Mouse (Mus musculus) neural tube, embryonic 11.5 days (tissue): Measurements from ENCODE around the gene Ass1. TPM values are rescaled to one million over a fixed set of nuclear protein-coding genes. Genes with fewer than 3 reads are reported as not detected.

ENCODE experiments used
- ATAC-seq: fragments of 200-750 bp; cut with Nextera tagmentation; 2 replicates; pipeline ENCODE4 v1.8.0; 2017; ENCODE audit warnings: moderate number of reproducible peaks, mild to moderate bottlenecking, moderate TSS enrichment, moderate library complexity; ENCODE audit not compliant: insufficient read depth, low FRiP score, low TSS enrichment
- DNase-seq: peaks from one replicate; pipeline ENCODE4 v3.0.0-alpha.2; 2015; ENCODE audit warnings: low spot score
- H3K27ac ChIP-seq: fragments of 300-500 bp; sonication (generic); 2 replicates; pipeline ENCODE4 v1.5.1; 2014; ENCODE audit warnings: low read depth, mild to moderate bottlenecking, low read length
- H3K27me3 ChIP-seq: fragments of 300-500 bp; sonication (generic); 2 replicates; pipeline ENCODE4 v1.6.1; 2014; ENCODE audit warnings: mild to moderate bottlenecking, low read length, mixed read lengths; ENCODE audit not compliant: control insufficient read depth, insufficient read depth
- H3K36me3 ChIP-seq: fragments of 300-500 bp; sonication (generic); 2 replicates; pipeline ENCODE4 v1.6.1; 2014; ENCODE audit warnings: mild to moderate bottlenecking, low read length, moderate library complexity, mixed read lengths; ENCODE audit not compliant: control insufficient read depth, insufficient read depth
- H3K4me1 ChIP-seq: fragments of 300-500 bp; sonication (generic); 2 replicates; pipeline ENCODE4 v1.6.1; 2014; ENCODE audit warnings: low read length, mixed read lengths; ENCODE audit not compliant: control insufficient read depth, insufficient read depth
- H3K4me2 ChIP-seq: fragments of 300-500 bp; sonication (generic); 2 replicates; pipeline ENCODE4 v1.6.1; 2014; ENCODE audit warnings: low read depth, mild to moderate bottlenecking, moderate library complexity
- H3K4me3 ChIP-seq: fragments of 300-500 bp; sonication (generic); 2 replicates; pipeline ENCODE4 v1.5.1; 2014; ENCODE audit warnings: low read depth, low read length
- H3K9ac ChIP-seq: fragments of 300-500 bp; sonication (generic); 2 replicates; pipeline ENCODE4 v1.6.1; 2014; ENCODE audit warnings: mild to moderate bottlenecking, low read length
- H3K9me3 ChIP-seq: fragments of 300-500 bp; sonication (generic); 2 replicates; pipeline ENCODE4 v1.6.1; 2016; ENCODE audit warnings: low read length; ENCODE audit not compliant: control insufficient read depth
- WGBS: fragments of 180-500 bp; shearing (Covaris S2); extraction: QIAGEN DNeasy Blood & Tissue Kit; methylation state at CpG from one replicate; pipeline ENCODE4 v1.1.7; 2014; 5-methylcytosine and 5-hydroxymethylcytosine counted together
- polyA plus RNA-seq: library from polyadenylated mRNA; unstranded; fragments of >200 nt; fragmentation: Nextera tagmentation; extraction: Ambion mirVana; gene quantifications from 2 replicates; pipeline ENCODE4 v1.2.1, GENCODE M21; 2014

Ass1 gene
- polyA plus RNA-seq, 1 experiment from 2014 or later = 34.5 TPM

DNA sequence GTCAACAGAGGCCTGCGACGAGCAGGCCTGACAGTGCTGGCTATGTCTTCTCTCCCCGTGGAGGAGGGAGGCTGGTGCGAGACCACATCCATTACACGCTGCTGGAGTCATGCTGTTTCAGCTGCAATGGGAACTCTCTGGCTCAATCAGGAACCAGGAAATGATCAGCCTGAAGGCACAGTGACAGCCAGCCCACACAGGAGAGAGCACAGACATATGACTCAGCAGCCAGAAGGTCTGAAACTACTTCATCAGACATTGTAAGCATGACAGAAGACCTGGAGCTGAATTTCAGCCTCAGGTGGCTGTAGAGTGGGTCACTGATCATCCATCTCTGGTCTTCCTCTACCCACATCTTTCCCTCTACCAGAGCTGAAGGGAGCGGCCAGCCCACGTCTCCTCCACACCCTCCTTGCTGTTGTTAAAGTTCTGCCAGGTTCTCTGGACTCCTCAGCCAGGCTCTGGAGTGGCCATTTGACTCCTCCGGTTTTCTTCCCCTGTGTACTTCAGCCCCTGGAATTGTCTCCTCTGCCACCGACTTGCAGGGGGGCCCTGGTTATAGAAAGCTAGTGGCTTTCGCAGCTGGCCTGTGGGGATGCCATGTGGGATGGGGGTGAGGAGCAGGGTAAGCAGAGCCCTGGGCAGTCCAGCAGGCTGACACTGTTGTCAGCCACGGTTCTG, 27.4 kb upstream of the Ass1 start:
- Histone ChIP-seq H3K4me3 (no peak overlapping the region), H3K9ac (no peak overlapping the region), H3K27me3 (no peaks in the 10 kb centered on the region), H3K9me3 (no peaks in the 10 kb centered on the region), H3K4me2 (no peak overlapping the region), H3K36me3 (no peaks in the 10 kb centered on the region), H3K4me1 (no peaks in the 10 kb centered on the region), H3K27ac (no peak overlapping the region)
- WGBS = 56% methylated on average over 11 of the region's 11 CpGs
- DNase-seq (no peak), ATAC-seq (no peak)

DNA sequence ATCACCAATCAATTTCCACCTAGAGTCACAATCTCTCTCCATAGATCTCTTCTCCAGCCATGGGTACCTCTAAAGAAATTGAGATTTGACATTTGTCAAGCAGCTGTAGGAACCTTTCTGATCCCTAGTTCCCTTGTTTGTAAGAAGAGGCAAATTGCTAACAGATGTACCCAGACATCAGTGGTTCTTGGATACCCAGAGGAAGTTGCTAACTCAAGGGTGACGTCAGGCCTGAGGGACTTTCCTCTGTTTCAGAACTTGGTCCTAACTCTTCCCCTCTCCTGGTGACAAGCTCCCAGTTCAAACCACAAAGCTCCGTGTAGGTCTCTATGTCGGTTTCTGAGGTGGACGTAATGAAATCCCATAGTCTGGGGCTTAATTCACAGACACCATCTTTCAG, 24.0 kb upstream of the Ass1 start:
- Histone ChIP-seq H3K9me3 (no peaks in the 10 kb centered on the region), H3K4me3 (no peak overlapping the region), H3K4me2 (no peak overlapping the region), H3K9ac (no peak overlapping the region), H3K27ac (no peak overlapping the region), H3K4me1 (peaks cover 13% of the 10 kb centered on the region), H3K27me3 (no peaks in the 10 kb centered on the region), H3K36me3 (no peaks in the 10 kb centered on the region)
- ATAC-seq (no peak), DNase-seq (no peak)
- WGBS = 75% methylated on average over 4 of the region's 4 CpGs

DNA sequence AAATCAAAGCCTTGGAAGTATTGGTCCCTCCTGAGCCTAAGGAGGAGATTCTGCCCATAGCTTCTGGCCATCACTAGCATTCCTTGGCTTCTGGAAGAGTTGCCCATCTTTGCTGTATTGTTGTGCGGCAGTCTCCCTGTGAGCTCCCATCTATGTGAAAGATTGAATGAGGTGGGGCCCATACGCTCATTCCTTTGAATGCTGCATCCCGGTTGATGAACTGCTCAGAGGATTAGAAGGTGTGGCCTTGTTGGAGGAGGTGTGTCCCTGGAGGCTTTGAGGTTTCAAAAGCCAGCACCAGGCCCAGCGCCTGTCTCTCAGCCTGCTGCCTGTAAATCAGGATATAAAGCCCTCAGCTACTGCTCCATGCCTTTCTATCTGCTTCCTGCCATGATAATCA, 23.6 kb upstream of the Ass1 start:
- Histone ChIP-seq H3K27me3 (no peaks in the 10 kb centered on the region), H3K9ac (no peak overlapping the region), H3K9me3 (no peaks in the 10 kb centered on the region), H3K27ac (no peak overlapping the region), H3K36me3 (no peaks in the 10 kb centered on the region), H3K4me3 (no peak overlapping the region), H3K4me1 (peaks cover 13% of the 10 kb centered on the region), H3K4me2 (no peak overlapping the region)
- ATAC-seq (no peak), DNase-seq (no peak)
- WGBS = 57% methylated on average over 4 of the region's 4 CpGs

DNA sequence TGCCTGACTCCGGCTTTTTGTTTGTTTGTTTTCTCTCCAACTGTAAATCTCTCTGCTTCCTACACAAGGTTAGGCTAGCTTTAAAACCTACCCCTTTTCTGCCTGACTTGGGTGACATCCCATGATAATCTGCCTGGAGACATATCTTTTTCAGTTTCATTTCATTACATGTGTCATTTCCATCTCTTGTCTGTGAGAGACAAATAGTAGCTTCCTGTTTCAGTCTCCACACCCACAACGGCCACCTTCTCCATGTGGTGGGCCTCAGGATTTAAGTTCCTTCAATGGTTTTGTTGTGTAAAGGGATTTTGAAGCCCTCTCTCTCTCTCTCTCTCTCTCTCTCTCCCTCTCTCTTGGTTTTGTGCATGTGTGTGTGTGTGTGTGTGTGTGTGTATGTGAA, 22.5 kb upstream of the Ass1 start:
- peaks cover 13% of the 10 kb centered on the region for H3K4me1 ChIP-seq
- no peak overlapping the region for H3K9ac ChIP-seq
- ATAC-seq (no peak), DNase-seq (no peak)
- H3K4me3 ChIP-seq = no peak overlapping the region
- no peaks in the 10 kb centered on the region for H3K27me3 ChIP-seq
- H3K27ac ChIP-seq = no peak overlapping the region
- 87% methylated on average over 2 of the region's 2 CpGs for WGBS
- H3K9me3 ChIP-seq = no peaks in the 10 kb centered on the region
- no peak overlapping the region for H3K4me2 ChIP-seq
- H3K36me3 ChIP-seq = no peaks in the 10 kb centered on the region

DNA sequence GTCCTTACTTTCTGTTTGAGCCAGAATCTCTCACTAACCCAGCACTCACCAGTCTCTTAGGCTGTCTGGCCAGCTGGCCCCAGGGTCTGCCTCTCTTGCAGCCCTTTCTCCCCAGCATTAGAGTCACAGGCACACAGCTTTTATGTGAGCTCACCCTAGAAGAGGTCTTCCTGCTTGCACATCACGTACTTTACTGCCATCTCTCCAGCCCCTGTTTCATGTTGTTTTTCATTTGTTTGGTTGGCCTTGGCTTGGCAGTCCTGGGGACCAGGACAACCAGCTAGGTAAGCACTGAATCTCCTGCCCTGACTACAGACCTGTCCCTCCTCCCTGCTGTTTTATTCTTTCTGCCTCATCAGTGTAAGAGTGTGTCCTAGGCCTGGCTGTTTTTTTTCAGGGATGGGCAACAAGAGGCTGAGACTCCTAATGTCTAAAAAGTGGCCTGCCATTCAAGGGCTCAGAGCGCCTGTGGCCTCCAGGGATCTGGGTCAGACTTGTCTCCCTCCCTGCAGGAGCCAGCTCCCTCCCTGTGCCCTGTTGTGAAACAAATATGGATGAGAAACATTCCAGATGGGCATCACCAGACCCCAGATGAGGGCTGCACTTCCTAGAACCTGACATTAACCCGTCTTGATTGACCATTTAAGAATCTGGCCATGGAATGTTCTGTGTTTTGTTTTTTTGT, 21.1 kb upstream of the Ass1 start:
- H3K4me2 ChIP-seq = no peak overlapping the region
- no peak overlapping the region for H3K4me3 ChIP-seq
- peaks cover 13% of the 10 kb centered on the region for H3K4me1 ChIP-seq
- no peak overlapping the region; the same call in 1 of the 2 replicates for H3K27ac ChIP-seq
- WGBS = 43% methylated on average over 3 of the region's 3 CpGs
- DNase-seq = no peak
- no peaks in the 10 kb centered on the region for H3K9me3 ChIP-seq
- H3K9ac ChIP-seq = no peak overlapping the region; the same call in 1 of the 2 replicates
- no peaks in the 10 kb centered on the region for H3K27me3 ChIP-seq
- H3K36me3 ChIP-seq = no peaks in the 10 kb centered on the region
- no peak for ATAC-seq

DNA sequence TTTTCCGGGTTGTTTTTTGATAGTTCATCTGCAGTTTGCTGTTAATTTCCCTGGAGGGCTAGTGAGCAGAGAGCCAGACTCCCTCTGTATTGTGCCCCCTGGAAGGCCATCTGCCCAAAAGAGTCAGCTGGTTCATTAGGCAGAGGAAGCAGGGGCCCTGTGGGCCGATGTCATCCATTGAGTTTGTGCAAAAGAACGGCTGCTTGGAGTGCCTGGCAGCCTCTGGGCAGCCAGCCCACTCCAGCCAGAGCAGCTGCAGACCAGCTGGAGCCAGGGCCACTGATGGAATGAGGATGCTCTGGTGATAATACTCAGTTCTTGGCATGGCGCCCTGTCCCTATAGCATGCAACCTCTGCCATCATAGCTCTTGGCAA, 20.6 kb upstream of the Ass1 start:
- Histone ChIP-seq H3K9me3 (no peaks in the 10 kb centered on the region), H3K4me3 (no peak overlapping the region), H3K27me3 (no peaks in the 10 kb centered on the region), H3K36me3 (no peaks in the 10 kb centered on the region), H3K27ac (no peak overlapping the region), H3K4me1 (peaks cover 13% of the 10 kb centered on the region), H3K9ac (no peak overlapping the region), H3K4me2 (no peak overlapping the region)
- ATAC-seq (peak; percentile 63; the same call in 1 of the 2 replicates), DNase-seq (peak; percentile 66)
- WGBS = 43% methylated on average over 4 of the region's 4 CpGs

DNA sequence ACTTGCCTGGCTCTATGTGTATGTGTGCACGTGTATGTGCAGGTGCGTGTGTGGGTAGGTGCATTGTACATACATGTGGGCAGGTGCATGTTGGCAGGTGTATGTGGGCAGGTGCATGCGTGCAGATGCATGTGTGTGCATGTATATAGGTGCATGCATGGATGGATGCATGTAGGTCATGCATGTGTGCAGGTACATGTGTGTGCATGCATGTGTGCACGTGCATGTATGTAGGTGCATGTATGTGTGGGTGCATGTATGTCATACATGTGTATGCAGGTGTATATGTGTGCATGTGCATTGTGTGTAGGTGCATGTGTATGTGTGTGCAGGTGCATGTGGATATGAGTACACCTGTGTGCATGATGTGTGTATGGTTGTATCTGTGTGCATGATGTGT, 20.1 kb upstream of the Ass1 start:
- H3K4me2 ChIP-seq = no peak overlapping the region
- no peaks in the 10 kb centered on the region for H3K9me3 ChIP-seq
- no peak overlapping the region for H3K27ac ChIP-seq
- DNase-seq (no peak), ATAC-seq (no peak)
- WGBS = 93% methylated on average over 4 of the region's 4 CpGs
- H3K27me3 ChIP-seq = no peaks in the 10 kb centered on the region
- no peaks in the 10 kb centered on the region for H3K36me3 ChIP-seq
- H3K9ac ChIP-seq = no peak overlapping the region
- peaks cover 13% of the 10 kb centered on the region for H3K4me1 ChIP-seq
- no peak overlapping the region for H3K4me3 ChIP-seq

DNA sequence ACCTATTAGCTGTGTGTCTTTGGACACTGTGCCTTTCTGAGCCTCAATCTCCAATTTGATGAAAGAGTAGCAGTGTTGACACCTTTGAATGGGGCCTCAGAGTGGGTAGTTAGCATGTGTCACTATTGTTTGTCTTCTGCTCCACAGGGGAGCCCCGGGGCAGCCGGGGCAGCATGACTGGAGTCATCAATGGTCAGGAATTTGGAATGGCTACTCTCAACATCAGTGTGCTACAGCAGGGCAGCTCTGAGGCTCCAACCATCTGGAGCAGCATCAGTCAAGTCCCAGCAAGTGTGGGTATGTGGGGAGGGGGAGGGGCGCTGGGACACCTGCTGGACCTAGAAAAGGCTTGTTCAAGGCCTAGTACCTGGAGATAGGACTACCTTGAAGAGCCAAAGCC, 19.3 kb upstream of the Ass1 start:
- no peak overlapping the region for H3K4me3 ChIP-seq
- H3K27me3 ChIP-seq = no peaks in the 10 kb centered on the region
- H3K36me3 ChIP-seq = no peaks in the 10 kb centered on the region
- peaks cover 13% of the 10 kb centered on the region for H3K4me1 ChIP-seq
- H3K9ac ChIP-seq = no peak overlapping the region
- 22% methylated on average over 3 of the region's 3 CpGs for WGBS
- H3K9me3 ChIP-seq = no peaks in the 10 kb centered on the region
- DNase-seq (no peak), ATAC-seq (no peak)
- H3K4me2 ChIP-seq = no peak overlapping the region
- no peak overlapping the region for H3K27ac ChIP-seq

DNA sequence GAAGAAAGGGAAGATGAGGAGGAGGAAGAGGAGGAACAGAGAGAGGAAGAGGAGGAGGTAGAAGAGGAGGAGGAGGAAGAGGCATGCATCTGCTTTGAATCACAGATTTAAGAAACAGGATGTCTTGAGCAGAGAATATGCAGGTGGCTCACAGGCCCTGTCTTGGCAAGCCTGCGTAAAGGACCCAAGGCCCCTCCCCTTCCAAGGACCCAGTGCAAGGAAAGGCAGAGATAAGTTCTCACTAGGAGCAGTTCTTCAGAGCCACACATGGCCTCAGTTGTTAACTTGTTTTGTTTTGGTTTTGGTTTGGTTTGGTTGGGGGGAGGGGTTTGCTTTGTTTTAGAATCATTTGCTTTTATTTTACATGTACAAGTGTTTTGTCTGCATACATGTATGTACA, 18.5 kb upstream of the Ass1 start:
- 56% methylated on average over 1 of the region's 1 CpGs for WGBS
- Histone ChIP-seq H3K4me3 (no peak overlapping the region), H3K9ac (no peak overlapping the region), H3K27me3 (no peaks in the 10 kb centered on the region), H3K27ac (no peak overlapping the region), H3K36me3 (no peaks in the 10 kb centered on the region), H3K9me3 (no peaks in the 10 kb centered on the region), H3K4me2 (no peak overlapping the region), H3K4me1 (peaks cover 13% of the 10 kb centered on the region)
- ATAC-seq = no peak
- no peak for DNase-seq
